Mouse (Mus musculus) heart, postnatal 0 days (tissue): Measurements from ENCODE around the gene Klhl9.

Experiments
- CTCF ChIP-seq: IDR thresholded peaks from 2 replicates; pipeline ENCODE4 v1.5.1; 2016; ENCODE audit warnings: antibody characterized with exemption, control low read depth, low read depth
- EP300 ChIP-seq: IDR thresholded peaks from 2 replicates; pipeline ENCODE4 v1.6.1; 2016; ENCODE audit warnings: antibody characterized with exemption, low read depth

GRCm38 (mm10) chr4:88680362-88680761 lies 41.9 kb downstream of the Klhl9 start:
- TF ChIP-seq CTCF: peak; percentile 40
- TF ChIP-seq EP300: no peak
